Mouse (Mus musculus) gastrocnemius, postnatal 4 days (tissue): ENCODE measurements at regions not wholly inside any gene's neighbourhood (a gene's known extent, or its start where the extent isn't known, plus 50 kb on each side); places are given as distances from the start of the nearest gene placed in this dataset.
"Not testable (repeated sequence)": the region's sequence is repeated elsewhere in the genome, so short reads cannot be mapped to it uniquely, and the experiment has no call there.

ENCODE experiments used
- DNase-seq, 2 experiments: peaks; one replicate each; pipeline ENCODE4 v3.0.0; 2021 to 2022; ENCODE audit warnings: low spot score in 2 of 2, mixed read lengths in 2 of 2

DNA sequence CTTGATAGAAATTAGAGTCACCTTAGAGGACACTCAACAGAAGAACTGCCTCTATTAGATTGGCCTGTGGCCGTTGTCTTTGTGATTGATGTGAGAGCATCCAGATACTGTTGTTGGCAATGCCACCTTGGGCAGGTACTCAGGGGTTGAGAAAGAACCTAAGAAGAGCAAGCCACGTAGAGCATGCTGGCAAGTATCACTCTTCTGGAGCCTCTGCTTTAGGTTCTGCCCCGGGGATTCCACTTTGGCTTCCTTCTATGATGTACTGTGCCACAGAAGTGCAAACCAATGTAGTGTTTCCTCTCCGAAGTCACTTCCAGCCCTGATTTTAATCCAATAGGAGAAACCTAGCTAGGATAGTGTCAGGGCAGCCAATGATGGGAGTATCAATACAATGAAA is 98.3 kb upstream of the Fam84a start:
- DNase-seq = no peak

DNA sequence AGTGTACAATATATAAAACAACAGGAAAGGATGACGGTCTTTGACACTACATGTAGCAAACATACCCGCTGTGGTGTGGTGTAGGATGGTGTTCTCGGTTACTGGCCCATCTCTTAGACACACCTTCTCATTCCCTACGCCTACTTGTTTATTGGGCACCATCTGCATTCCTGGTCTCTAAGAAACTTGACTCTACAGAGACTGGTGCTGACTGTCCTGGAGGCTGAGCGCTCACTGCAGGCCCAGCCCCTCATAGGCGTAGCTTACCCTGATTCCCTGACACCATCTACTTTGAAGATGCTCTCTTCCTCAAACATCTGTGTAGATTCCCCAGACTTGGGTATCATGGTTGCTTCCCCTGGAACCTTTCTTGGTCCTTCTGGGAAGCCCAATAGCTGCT is 90.9 kb upstream of the Fam84a start:
- DNase-seq = not testable (repeated sequence)

DNA sequence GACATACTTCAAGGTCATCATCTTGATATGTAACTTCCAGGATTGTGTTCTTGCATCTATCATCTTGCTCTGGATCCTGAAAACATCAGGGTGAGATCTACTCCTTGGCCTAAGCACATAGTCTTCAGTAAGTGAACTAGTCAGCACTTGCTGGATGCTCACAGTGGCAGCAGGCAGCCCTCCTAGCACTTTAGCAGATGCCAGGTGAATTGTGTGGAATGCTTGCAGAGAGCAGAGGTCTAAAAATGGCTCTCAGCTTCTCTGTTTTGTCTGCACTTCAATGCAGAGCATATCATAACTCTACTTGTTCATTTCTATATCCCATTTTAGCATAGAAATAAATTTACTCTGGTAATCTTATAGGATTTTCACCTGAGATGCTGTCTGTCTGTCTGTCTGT is 85.8 kb upstream of the Fam84a start:
- DNase-seq = no peak

GRCm38 (mm10) chr12:14235351-14235750 is 83.5 kb upstream of the Fam84a start:
- DNase-seq = no peak

DNA sequence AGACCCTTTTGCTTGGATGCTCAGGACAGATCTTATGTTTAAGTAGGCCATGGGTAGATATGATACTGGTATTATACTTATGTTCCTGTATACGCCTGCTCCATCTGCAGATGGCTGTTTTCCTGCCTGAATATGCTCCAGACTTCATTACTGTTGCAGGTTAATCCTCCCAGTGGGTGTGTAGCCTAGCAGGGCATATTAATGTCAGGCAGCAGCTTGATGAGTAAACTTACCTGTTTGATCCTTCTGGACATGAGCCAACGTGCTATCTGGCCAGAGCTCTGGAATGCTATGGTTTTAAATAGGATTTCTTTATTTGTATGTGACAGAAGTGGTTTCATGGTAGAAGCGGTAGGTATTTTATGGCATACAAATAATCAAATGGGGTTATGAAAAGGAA is 60.8 kb upstream of the Fam84a start:
- no peak for DNase-seq

DNA sequence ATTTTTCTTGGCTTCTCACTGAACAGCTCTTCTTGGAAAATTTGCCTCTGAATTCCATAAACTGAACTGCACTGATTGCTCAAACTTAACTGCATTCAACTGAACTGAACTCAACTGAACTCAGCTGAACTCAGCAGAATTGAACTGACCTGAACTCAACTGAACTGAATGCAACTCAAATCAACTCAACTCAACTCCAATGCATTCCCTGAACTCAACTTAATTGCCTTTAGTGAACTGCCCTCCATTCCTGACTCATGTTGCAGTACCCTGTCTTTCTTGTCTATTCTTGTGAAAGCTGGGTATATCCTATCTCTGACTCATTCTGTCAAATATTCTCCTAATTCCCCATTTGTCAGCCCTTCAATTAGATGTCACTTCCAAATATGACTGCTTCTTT is 58.0 kb upstream of the Fam84a start:
- DNase-seq = no peak

GRCm38 (mm10) chr12:14207288-14207687 is 55.4 kb upstream of the Fam84a start:
- DNase-seq = no peak

- no peak for DNase-seq
Observed at GRCm38 (mm10) chr12:14204491-14204890, 52.6 kb upstream of the Fam84a start.
